Mouse (Mus musculus) NIH3T3 (cell line): ENCODE results near the gene Atxn1.
A peak's percentile ranks its signal among the peaks of the same experiment; 100 is the strongest.

Experiments
- DNase-seq: peaks from one replicate; pipeline ENCODE4 v3.0.0-alpha.2; 2012; ENCODE audit warnings: low read depth

Gene Atxn1

DNA sequence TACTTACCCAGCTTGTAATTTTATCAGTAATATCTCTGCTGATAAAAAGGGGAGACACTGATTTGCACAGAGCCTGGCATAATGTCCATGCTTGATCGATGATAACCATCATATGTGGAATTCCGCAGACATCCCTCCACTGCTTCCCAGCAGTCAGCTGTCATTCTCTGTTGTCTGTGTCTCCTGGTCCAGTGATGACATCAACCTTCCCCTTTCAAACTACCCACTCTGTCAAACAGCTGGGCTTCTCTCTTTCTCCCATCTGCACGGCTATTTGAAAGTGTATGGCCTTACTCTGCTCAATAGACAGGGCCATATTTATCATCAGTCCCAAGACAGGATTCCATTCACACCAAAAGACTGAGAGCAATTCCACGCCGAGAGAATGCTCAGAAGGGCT is 387.4 kb downstream of the Atxn1 start:
- DNase-seq = no peak

DNA sequence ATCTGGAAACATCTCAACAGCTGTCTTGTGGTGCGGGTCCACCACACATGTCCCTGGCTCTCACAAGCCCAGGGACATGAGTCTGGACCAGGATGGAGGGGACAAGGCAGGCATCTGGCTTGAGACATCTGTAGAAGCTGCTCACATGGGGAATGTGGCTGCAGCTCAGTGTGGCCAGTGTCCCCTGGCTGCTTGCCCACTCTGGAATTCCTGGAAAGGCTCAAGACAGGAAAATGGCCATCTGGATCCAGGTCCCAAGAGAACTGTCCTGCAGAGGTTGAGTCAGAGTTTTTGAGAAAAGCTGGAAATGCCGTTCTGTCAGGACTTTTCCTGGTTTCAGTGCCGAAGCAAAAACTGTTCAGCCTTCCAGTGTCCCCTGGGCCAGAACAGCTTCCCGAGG is 388.6 kb downstream of the Atxn1 start:
- peak; percentile 86 for DNase-seq

DNA sequence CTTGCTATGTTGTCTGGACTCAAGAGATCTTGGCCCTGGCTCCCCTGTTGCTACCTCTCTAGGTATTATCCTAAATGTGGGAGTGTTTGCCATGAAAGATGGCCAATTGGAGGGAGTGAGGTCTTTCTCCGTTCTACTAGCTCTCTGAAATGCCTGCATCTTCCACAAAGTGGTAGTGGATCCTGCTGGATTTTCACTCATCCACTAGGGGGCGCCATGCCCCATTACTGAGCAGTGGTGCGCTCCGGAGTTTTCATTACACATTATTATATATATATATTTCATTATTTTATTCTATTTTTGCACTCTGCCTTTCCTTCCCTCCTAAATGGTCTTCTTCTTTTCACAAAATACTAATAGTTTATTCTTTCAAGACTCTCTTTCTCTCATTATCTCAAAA is 392.0 kb downstream of the Atxn1 start:
- peak; percentile 73 for DNase-seq

GRCm38 (mm10) chr13:45571795-45572262 is 393.0 kb downstream of the Atxn1 start:
- DNase-seq = peak; percentile 80

GRCm38 (mm10) chr13:45569932-45570331 is 394.9 kb downstream of the Atxn1 start:
- peak; percentile 84 for DNase-seq

GRCm38 (mm10) chr13:45564946-45565345 is 399.9 kb downstream of the Atxn1 start:
- DNase-seq = no peak

DNA sequence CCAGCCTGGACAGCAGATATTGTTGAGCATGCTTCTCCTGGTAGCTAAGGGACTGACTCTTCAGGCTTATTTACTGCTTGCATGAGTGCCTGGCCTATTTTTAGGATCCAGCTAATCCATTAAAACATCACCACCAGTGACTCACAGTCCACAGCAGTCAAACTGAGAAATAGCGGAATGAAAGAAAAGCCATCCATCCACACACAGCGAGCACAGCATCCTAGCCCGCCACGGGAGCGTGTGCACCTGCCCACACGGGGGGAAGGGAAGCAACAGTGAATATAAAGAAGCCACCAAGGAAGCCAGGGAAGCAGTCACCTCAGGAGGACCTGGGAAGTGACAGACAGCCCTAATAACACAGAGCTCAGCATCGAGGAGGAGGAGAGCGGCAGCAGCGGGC is 402.8 kb downstream of the Atxn1 start:
- DNase-seq = peak; percentile 80

DNA sequence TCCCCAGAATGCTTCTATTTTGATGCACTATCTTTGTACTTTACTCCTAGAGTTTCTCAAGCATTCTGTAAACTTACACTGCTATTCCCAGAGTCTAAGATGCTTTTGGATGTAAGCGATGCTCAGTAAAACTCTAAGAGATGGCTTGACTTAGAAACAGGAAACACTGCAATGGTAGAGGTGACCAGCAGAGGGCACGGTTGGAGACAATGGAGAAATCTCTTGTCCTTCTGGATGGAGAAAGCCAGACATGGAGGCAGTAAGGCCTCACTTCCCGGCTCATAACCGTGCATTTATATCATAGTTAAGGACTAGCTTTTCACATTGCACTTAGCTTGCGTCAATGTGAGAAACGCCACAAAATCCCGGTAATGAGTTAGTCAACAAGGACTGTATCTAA is 404.3 kb downstream of the Atxn1 start:
- peak; percentile 37 for DNase-seq

DNA sequence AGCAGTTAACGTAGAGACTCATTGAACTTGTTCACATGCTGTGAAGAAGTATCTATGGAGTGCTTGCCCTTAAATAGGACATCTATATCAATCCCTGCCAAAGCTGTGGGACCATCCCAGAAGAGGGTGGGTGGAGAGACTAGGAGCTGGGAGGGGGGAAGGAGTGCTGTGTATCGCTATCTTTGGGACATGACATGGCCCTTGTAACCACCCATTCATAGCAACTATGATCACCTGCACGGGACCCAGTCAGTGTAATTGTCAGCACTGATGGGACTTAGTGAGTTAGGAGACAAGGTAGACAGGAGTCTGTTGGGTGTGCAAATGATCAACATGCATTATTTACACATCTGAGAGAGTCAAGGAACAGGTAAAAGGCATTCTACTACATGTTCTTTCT is 405.6 kb downstream of the Atxn1 start:
- no peak for DNase-seq

DNA sequence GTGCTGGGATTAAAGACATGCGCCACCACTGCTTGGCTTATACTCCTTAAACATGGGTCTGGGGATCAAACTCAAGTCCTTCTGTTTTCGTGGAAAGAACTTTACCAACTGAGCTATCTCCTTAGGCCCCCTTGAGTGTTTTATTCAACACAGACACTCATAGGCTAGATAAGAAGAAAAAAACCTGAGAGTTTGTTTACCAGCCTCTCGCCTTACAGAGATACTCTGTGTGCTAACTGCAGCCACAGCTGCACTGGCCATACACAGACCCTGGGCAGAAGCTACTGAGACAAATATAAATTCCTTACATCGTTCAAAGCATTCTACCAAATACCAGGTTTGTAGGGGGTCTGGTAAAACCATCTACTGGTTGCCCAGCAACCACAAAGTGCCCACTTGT is 406.4 kb downstream of the Atxn1 start:
- DNase-seq = no peak

DNA sequence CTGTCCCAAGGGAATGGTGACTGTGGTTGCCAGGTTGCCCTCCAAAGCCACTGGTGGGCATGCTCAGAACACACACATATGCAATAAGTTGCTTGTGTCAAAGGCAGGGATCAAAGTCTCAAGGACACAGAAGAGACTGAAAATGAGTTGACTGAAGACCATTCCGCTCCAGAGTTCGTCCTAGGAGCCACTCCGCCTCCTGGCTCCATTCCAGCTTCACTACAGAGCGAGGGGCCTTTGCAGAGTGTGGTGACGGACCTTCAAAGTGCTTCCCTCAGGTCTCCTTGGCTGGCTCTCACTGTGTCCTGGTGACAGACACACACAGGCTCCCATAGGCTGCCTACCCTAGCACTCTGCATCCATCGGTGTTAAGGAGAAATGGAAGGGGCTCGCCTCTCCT is 411.1 kb downstream of the Atxn1 start:
- DNase-seq = no peak

GRCm38 (mm10) chr13:45547549-45547948 is 417.3 kb downstream of the Atxn1 start:
- no peak for DNase-seq

- DNase-seq = no peak
Observed at GRCm38 (mm10) chr13:45546946-45547345, 417.9 kb downstream of the Atxn1 start.

- no peak for DNase-seq
Observed at GRCm38 (mm10) chr13:45545974-45546373, 418.8 kb downstream of the Atxn1 start.

DNA sequence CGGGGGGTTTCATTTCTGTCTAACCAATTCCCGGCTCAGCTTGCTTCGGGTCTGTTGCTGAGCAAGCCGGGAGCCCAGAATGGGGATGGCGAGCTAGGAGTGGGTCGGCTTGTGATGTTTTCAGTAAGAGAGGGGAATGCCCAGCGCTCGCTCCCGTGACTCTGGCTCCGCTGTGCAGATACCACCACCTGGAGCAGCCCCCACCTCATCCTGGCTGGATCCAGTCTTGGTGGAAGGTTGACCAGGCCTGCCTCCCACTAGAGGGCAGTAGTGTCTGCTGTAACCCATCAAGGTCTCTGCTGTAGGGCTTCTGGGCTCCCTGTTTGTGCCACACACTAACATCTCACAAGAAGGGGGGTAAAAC is 425.6 kb downstream of the Atxn1 start:
- DNase-seq = peak; percentile 90

DNA sequence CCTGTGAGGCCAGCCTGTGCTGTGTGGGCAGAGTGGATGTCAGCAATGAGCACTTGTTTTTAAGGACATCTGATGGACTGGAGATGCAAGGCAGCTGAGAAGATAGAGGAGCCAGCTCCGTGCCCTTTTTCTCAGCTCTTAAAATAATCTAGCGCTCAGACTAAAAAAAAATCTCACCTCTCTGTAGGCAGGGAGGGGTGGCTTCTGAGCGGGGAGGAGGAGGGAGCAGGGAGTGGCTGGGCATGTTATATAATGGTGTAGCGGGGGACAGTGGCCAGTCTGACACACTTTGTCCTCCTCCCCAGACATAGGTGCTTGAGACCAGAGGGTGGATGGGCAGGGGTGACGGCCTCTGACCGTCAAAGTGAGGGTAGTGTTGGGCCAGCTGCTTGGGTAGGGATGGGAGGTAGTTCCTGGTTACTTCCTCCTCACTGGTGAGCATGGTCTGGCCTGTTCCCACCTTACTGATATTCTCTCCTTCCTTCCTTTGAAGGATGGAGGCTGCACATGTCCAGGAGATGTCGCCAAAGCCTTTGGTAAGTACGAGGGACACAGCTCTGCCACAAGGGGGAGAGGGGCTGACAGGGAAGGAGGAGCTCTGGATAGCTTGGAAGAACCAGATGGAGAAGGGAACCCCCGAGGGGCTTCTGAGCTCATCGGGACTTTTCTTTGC is 426.1 kb downstream of the Atxn1 start:
- DNase-seq = peak; percentile 80

DNA sequence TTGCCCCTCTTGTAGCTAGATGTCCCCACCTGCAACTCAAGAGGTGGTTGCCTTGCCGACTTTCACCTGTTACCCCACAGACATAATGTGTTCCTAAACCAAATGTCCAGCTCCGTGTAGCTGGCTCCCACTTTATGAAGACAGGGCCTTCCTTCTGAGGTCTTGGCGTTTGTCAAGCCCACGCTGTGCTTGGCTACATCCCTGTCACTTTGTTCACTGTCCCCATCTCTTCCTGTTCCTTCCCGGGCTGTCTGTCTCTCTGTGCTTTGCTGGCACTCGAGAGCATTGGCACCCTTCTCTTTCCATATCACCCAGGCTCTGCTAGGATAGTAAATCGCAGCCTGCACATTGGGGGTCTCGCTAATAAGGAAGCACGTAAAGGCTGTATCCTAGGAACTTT is 426.7 kb downstream of the Atxn1 start:
- DNase-seq = no peak

GRCm38 (mm10) chr13:45537110-45537509 is 427.7 kb downstream of the Atxn1 start:
- no peak for DNase-seq

DNA sequence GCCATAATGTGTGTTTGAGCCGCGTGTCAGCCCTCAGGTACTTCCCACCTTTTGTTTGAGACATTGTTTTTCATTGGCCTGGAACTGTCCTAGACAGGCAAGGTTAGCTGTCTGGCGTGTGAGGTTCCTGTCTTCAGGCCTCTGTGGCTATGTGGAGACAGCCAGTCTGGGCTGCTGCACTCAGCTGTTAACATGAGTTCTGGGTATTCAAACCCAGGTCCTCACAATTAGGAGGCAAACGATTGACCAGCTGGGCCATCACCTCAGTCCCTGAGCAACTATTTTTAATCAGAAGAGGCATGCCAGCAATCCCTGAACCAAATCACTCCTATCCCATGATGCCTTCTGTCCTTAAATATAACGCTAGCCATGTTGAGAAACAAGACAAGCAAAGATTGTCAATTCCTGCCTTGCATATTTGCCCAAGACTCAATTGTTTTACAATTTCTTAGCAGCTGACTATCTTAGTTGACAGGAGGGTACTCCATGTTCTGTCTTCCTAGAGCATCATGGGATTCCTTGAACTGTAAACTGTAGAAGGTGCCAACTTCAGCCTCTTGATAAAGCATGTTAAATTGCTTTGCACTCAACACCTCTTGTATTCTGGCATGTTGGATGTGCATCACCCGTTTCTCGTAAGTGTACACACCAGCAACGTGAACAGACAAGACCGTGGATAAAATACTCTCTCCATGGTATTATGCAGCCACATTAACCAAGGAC is 428.9 kb downstream of the Atxn1 start:
- no peak for DNase-seq

GRCm38 (mm10) chr13:45530754-45531153 is 434.1 kb downstream of the Atxn1 start:
- DNase-seq = peak; percentile 78

DNA sequence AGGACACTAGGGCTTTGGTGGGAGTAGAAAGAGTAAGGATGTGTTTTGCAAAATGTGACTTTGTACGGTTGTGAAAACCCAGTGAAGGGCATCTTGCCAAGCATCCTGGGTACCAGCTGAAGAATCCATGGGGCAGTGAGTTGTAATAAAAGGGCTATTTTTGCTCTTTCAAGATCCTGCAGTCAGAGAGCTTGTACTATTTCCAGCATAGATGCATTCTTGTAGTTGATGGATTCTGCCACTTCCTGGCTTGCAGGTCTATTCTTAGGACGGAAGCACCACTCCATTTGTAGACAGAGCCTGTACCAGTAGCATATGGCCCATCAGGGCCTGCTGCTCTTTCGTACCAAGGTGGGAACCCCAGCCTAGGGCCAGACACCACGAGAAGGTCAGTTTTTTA is 436.0 kb downstream of the Atxn1 start:
- no peak for DNase-seq

GRCm38 (mm10) chr13:45527232-45527964 is 437.4 kb downstream of the Atxn1 start:
- no peak for DNase-seq

GRCm38 (mm10) chr13:45526230-45526629 is 438.6 kb downstream of the Atxn1 start:
- DNase-seq = peak; percentile 33
